Mouse (Mus musculus): ENCODE measurements around the gene Luc7l2.
"Not testable (repeated sequence)": the region's sequence is repeated elsewhere in the genome, so short reads cannot be mapped to it uniquely, and the experiment has no call there.

Luc7l2 gene

DNA sequence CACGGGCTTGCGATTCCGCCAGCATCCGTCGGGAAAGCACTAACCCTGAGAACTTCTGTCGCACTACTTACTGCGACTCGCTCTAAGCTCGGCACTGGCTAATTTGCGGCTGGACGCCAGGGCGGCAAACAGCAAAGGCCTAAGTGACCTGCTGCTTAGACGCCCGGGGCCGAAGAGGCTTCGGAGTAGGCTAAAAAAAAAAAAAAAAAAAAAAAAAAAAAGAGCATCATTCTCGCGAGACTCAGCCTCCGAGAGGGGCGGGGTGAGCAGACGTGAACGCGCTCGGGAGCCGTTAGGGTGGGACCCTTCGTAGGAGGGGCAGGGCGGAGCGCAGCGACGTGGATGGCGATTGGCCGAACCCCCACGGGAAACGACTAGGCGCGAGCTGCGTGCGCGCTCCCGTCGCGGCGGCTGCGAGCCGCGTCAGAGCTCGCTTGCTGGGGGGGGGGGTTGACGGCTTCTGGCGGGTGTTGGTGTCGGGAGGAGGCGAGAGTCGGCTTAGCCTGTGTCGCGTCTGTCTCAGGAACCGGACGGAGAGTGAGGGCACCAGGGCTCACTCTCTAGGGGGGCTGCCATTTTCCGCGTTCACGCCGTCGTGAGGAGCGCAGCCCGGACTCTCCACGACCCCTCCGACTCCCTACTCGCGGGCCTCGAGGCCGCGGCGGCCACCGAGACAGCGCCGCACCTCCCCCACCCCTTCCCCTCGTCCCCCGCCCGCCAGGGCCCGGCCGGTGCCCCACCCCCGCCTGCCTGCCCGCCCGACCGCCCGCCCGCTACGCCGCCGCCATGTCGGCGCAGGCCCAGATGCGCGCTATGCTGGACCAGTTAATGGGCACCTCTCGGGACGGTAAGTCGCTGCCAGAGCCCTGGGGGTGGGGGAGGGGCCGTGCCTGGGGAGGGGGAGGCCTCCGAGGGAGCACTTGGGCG, at the start of gene Luc7l2:
Luc7l2 (plus strand) TSS at position 273 of the 927 bp plus-strand sequence.
- peak; percentile 96 for DNase-seq (ENCODE audit: low spot score)

DNA sequence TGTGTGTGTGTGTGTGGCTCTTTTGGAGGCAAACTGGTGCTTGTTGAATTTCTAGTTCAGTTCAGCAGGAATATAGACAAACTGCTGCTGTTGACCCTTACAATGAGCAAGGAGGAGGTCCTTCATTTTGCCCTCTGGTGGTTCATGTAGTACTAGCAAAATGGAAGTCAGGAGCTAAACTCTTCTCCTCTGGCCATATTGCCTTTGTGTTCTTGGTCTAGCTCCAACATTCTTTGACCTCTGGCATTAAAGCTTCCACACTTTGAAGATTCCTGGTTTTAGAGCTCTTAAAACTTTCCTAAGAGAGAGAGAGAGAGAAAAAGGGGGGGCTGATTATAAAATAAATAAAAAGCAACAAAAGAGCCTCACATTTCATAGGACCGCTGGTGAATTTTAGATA, 39.0 kb upstream of the Luc7l2 start:
- no peak for DNase-seq (ENCODE audit: low spot score)

DNA sequence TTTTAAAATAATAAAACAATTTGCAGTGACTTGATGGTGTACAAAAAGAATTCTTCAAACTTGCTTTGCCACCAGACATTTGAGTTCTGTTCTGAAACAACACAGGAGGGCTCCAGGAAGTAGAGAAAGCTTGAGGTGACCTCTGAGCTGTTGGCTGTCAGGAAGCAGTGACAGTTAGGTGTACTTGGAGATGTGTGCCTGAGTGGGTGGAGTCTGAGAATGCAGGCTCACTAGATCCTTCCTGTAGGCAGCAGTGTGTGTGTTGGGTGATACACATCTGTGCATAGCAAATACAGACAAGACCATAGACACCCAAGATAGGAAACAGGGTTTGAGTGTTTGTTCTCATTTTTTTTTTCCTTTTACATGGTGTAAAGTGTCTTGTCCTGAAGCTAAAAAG, 38.3 kb upstream of the Luc7l2 start:
- DNase-seq (ENCODE audit: low spot score) = no peak

DNA sequence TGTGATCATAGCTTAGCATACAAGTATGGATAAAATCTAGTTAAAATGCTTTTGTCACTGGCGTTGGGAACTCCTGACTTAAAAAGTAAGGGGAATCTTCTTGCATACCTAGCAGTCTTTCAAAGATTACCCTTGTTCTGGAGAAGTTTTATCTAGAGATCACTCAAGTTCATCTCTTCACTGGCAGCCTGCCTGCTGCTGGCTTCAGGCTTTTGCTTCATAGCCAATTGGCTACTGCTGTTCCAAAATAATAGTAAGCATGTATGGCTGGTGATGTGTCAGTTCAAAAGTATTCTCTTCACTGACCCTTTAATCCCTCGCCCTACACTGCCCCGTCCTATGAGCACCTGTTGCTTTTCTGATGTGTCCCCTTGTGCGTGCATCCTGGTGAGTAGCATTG, 35.9 kb upstream of the Luc7l2 start:
- DNase-seq (ENCODE audit: low spot score) = no peak

DNA sequence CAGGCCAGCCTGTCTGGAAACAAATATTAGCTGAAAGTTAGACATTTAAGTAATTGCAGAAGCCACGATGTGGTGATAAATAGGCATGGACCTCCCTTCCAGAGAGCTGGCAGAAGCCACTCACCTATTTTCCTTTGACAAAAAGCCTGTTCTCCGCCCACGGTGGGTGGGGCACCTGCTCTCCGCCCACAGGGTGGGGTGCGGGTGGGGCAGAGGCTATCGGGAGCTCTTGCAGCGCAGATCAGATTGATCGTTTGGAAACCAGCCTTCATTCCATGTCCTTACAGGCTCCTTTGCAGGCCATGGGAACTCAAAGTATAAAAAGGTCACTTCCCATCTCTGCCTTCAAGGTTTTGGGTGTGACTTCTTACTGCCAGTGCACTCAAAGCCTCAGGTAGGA, 27.3 kb upstream of the Luc7l2 start:
- DNase-seq (ENCODE audit: low spot score) = no peak

DNA sequence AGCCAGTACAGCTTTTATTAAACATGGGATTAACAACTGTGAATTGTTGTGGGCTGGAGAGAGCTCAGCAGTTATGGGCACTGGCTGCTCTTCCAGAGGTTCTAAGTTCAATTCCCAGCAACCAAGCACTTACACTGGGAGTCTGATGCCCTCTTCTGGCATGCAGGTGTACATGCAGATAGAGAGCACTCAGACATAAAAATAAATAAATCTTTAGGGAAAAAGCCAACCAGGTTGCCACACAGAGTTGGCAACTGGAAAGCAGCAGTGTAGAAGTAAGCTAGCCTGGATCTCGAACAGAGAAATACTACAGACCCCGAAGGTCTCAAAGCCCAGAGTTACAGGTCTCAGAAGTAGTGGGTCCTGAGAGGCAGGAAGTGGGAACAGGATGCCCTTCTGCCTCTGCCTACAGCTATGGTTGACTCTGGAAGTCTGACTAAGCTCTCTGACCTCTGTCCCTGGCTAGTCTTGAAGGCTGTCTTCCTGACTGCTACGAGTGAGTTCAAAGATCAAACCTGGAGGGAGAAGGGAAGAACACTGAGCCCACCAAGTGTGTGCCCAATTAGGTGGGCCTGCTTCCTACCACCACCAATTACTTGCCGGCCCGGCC, 19.8 kb upstream of the Luc7l2 start:
- DNase-seq (ENCODE audit: low spot score) = no peak

DNA sequence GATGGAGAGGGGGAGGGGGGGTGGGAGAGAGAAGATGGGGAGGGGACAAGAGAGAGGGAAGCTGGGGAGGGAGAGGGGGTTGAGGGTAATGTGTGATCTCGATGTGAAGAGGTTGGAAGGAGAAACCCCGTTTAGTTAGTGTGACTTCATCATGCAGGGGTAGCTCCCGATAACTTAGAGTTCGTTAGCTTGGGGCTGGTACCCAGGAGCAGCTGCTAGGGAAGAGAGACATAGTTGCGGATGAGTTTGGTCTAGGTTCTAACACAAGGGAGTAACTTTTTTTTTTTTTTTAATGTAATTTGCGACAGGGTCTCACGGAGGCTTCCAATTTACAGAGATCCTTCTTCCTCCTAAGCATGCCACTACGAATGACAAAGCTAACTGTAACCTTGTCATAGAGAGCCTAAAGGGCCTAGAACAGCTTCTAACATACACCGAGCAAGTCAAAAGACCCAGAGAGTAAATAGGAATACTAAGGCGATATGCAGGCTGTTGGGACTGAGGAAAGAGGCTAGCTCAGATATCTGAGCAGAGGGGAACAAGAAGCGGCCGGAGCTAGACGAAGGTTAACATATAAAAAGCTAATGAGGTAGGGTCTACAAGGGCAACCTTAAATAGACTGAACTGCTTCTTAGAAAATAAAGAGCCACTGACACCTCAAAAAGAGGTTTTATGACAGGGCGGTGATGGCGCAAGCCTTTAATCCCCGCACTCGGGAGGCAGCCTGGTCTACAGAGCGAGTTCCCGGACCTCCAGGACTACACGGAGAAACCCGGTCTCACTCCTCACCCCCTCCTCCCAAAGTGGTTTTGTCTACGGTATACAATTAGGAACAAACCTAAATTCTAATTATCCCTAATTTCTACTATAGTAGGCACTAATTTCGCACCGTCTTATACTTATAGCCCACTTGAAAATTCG, 18.4 kb upstream of the Luc7l2 start:
- peak; percentile 48 for DNase-seq (ENCODE audit: low spot score)

DNA sequence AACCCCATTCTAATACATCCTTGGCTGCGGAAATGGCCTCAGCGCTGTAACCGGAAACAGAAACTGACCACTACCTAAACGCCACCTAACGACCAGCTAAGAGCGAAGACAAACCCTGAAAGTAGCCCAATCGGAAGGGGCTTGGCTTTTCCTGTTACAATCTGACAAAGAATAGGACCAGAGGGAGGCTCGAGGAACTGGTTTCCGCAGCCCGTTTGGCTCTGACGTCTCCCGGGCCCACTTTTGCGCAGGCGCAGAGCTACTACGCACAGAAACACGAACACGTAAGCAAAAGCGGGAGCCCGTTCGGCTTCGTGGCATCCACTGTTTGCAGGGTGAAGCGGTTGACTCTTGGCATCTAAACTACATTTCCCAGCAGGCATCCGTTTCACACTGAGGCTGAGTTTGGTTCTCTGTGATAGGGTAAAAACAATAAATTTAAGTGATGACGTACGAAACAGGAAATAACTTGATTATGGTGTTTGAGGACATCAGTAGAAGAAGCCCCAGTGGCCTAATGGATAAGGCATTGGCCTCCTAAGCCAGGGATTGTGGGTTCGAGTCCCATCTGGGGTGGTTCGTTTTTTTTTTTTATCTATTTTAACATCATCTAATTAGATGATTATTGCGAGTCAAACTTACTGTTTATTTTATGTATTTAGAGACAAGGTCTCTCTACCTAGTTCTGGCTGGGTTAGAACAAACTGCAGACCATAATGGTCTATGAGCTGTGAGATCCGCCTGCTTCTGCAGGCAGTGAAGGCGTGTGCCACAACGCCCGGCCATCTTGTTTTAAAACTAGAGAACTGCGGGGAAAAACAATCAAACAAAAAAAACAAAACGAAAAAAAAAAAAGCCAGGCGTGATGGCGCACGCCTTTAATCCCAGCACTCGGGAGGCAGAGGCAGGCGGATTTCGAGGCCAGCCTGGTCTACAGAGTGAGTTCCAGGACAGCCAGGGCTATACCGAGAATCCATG, 17.4 kb upstream of the Luc7l2 start, which contains the start of gene Fmc1:
Fmc1 (plus strand) TSS at position 75 of the 978 bp plus-strand sequence.
- peak; percentile 96 for DNase-seq (ENCODE audit: low spot score)

DNA sequence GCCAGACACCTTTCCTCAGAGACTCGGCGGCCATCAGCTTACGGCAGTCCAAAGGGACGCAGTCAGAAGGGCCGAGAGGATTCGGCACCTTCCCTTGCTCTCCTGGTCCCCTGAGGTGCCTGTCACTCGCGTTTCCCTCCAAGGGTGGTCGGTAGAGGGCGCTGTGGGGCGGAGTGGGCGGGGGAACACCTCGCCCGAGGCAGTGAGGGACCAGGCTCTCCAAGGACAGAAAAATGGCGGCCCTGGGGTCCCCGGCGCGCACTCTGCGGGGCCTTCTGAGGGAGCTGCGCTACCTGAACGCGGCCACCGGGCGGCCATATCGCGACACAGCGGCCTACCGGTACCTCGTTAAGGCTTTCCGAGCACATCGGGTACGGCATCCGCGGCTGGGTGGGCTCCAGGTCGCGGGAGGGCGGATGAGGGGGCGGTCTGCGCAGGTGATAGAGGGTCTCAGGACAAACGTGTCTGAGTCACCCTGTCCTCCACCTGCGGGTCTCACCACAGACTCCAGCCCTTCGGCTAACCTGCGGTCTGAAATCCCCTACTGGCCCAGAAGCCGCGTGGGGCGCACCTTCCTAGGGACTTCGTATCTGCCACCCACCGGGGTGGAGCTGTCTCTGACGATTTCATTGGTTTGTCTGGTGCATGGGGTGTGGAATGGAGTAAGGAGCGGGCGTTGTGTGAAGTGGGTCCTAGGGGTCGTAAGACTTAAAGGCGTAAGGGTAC, 16.3 kb upstream of the Luc7l2 start:
- DNase-seq (ENCODE audit: low spot score) = peak; percentile 99

DNA sequence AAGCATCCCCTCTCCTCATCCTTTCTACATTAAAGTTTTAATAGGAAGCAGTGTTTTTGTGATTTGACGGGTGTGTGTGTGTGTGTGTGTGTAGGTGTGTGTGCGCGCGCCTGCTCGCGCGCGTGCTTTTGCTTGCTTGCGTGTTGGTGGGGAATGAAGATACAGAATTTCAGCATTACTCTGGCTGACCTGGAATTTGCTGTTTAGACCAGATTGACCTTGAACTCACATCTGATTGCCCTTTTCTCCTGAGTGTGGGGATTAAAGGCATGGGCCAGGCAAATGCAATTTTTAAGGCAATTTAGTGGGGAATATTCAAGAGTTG, 15.8 kb upstream of the Luc7l2 start:
- no peak for DNase-seq (ENCODE audit: low spot score)

DNA sequence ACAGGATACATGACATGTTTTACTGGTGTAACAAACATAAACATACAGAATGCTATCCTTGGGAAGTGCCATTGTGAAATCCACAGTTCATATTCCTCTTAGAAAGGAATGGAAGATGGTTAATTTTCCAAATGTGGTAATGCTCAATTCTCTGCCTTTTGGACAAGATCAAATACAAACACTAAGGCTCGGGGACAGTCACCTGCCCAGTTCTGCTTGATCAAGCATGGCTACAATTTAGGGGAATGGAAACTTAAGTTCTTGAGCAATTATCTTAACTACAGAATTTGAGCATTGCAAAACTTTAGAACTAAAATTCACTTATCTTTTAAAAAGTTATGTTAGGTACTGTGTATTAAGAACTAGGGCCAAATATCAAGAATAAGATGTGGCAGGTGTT, 15.3 kb upstream of the Luc7l2 start:
- DNase-seq (ENCODE audit: low spot score) = no peak

DNA sequence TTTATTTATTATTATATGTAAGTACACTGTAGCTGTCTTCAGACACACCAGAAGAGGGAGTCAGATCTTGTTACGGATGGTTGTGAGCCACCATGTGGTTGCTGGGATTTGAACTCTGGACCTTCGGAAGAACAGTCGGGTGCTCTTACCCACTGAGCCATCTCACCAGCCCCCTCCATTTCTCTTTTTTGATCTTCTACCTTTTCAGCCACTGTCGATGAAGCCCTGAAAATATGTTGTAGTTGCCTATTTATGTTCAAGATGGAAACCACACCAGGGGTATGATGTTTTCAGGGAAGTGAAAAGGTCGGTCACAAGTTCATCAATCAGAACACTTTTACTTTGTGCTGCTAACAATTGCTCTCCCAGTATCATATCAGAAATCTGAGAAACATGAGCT, 7.0 kb upstream of the Luc7l2 start:
- not testable (repeated sequence) for DNase-seq (ENCODE audit: low spot score)

DNA sequence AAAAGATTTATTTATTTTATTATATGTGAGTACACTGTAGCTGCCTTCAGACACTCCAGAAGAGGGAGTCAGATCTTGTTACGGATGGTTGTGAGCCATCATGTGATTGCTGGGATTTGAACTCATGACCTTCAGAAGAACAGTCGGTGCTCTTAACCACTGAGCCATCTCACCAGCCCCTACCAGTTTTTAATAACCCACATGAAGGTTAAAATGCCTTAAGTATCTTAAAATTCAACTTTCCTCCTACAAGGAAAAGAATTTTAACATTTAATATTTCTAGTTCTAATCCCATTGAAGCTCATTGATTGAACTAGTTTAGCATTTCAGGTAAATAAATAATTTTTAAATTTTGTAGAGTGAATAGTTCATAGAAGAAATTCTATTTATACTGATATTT, 4.1 kb upstream of the Luc7l2 start:
- DNase-seq (ENCODE audit: low spot score) = not testable (repeated sequence)

DNA sequence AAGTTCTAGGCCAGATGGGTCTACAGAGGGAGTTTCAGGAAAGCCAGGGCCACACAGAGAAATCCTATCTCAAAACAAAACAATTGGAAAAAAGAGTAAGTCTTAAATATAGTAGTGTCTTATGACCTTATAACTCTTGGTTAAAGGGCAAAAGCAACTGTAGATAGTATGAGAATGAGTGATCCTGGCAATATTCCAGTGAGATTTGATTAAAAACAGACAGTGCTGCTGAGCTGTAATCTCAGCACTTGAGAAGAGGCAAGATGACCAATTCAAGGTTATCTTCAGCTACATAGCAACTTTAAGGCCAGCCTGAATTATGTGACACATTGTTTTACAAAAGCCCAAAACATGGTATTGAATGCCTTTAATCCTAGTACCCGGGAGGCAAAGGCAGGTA, 3.4 kb upstream of the Luc7l2 start:
- no peak for DNase-seq (ENCODE audit: low spot score)

DNA sequence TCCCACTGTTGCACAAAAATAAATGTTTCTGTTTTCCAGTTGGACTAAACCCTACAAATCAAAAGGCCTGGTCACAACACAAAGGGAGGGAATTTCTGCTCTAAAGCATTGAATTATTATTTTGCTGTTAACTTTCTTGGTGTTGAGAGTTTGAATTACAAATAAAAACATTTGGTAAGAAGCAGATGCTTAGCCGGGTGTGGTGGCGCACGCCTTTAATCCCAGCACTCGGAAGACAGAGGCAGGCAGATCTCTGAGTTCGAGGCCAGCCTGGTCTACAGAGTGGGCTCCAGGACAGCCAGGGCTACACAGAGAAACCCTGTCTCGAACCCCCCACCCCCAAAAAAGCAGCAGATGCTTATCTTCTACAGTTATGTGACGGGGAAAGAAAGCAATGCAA, 2.5 kb upstream of the Luc7l2 start:
- DNase-seq (ENCODE audit: low spot score) = not testable (repeated sequence)

DNA sequence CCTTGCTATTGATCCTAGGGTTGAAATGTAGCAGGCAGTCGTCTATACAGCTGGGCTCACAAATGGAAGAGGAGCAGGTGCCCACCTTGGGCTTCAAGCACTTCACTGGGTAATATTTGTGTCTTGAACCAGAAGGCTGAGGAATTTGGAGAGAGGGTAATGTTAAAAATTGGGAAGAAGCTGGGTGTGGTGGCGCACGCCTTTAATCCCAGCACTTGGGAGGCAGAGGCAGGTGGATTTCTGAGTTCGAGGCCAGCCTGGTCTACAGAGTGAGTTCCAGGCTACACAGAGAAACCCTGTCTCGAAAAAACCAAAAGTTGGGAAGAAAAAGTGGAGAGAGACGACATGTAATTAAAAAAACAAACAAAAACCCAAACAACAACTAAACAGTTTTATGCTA, 1.3 kb upstream of the Luc7l2 start:
- not testable (repeated sequence) for DNase-seq (ENCODE audit: low spot score)

DNA sequence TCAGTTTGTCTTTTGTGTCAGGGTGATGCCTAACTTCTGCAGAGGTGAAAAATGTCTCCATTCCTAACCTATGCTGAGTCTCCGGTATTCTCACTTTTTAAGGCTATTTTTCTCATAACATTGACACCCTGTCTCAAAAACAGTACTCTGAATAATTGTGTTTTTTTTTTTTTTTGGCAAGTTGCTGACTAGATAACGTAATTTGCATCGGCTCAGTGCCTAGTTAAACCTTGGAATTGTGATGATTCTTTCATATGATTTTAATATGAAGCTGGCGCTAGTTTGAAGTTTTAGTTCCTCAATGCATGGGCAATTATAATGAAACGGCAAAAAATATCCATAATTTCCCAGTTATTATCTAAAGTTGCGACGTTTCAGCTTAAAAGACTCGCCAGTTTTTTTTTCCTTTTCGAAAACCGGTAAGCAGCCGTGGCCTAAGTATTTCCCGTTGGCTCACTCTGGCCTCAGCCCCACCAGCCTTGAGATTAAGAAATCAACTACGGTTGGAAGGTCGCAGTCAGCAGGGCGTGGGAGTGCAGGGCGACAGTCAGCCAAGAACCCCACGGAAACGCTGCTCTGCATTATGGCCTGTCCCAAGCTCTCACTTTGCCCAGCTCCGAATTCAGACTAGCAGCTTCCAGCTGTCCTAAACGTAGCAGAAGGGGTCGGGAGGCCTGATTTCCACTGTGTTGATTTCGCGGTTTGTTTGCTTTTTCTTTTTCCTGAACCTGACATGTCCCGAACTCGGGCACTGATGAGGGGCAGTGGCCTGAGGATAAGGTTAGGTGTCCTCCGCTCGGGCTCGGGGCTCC, 678 bp upstream of the Luc7l2 start:
- DNase-seq (ENCODE audit: low spot score) = peak; percentile 76

DNA sequence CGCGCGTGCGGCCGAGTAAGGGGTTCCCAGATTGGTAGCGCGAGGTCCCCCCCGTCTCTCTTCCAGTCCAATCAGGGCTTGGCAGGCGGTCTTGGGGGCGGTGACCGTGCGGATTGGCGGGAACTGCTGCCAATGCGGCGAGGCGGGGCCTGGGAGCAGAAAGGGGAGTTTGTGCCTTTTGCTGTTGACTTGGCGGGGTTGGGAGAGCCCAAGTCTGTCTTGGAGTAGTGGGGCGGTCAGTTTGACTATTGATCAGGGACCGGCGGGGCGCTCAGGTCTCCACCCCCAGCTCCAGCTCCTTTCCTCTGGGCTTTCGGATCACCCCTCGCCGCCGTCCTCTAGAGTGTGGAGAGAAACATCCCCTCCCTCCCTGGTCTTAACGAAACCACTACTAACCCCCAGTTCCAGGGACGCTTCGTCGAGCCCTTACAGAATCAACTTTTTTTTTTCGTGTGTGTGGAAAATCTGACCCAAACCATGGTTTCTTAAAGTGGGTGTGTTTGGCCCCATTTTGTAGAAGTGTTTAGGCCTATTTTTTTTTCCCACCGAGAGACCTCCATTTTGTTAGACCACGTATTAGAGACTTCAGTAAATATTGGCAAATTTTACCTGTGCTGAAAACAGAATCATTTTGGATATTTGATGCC, 978 bp downstream of the Luc7l2 start:
- DNase-seq (ENCODE audit: low spot score) = peak; percentile 99

DNA sequence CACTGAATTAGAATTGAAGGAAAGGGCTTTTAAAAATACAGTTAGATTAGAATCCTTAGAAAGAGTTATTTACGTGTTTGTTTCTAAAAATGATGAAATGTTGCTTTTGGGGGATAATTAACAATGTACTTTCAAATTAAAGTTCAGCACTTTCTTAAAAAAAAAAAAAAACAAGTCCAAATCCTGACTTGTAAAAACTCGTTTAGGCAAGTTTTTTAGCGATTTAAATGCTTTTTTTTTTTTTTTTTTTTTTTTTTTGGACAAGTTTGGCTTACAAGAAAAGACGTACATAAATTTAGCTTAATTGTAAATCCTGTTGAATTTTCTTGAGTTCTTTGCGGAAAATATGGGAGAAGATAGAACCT, 1.5 kb downstream of the Luc7l2 start:
- DNase-seq (ENCODE audit: low spot score) = no peak

All from ovary, postnatal 36 days (tissue).